Mouse (Mus musculus) lung, postnatal 36 days (tissue): ENCODE data around the gene 4931408C20Rik.

Experiments used
- DNase-seq: peaks from one replicate; pipeline ENCODE4 v3.0.0; 2022; ENCODE audit warnings: mixed read lengths

The 4931408C20Rik gene

GRCm38 (mm10) chr1:26686842-26687760, at the start of gene 4931408C20Rik:
4931408C20Rik (minus strand) TSS chr1:26687460.
- peak; percentile 6 for DNase-seq

GRCm38 (mm10) chr1:26687926-26688325, 666 bp upstream of the 4931408C20Rik start:
- DNase-seq, result peak; percentile 5

- DNase-seq, result no peak
These were observed 1.1 kb downstream of the 4931408C20Rik start for GRCm38 (mm10) chr1:26685952-26686693.

GRCm38 (mm10) chr1:26685383-26685782, 1.9 kb downstream of the 4931408C20Rik start:
- no peak for DNase-seq

GRCm38 (mm10) chr1:26649704-26650388, 37.4 kb downstream of the 4931408C20Rik start:
- no peak for DNase-seq

- no peak for DNase-seq
These were observed 51.2 kb downstream of the 4931408C20Rik start for GRCm38 (mm10) chr1:26636051-26636450.
